Mouse (Mus musculus) cortical plate, adult 2 months (tissue): ENCODE results near the gene Zfp839. TPM values are rescaled to one million over a fixed set of nuclear protein-coding genes. Genes with fewer than 3 reads are reported as not detected.

Source experiments
- H3K27ac ChIP-seq: fragments of 200-500 bp; 2 replicates; pipeline ENCODE4 v1.5.1; 2012; ENCODE audit warnings: low read length, control low read depth, inconsistent platforms; ENCODE audit not compliant: insufficient read depth
- H3K4me1 ChIP-seq: fragments of 200-500 bp; 2 replicates; pipeline ENCODE4 v1.6.1; 2011; ENCODE audit warnings: low read length; ENCODE audit not compliant: control insufficient read depth, insufficient read depth
- H3K4me3 ChIP-seq: fragments of 200-500 bp; 2 replicates; pipeline ENCODE4 v1.5.1; 2011; ENCODE audit warnings: mild to moderate bottlenecking, low read length, control low read depth; ENCODE audit not compliant: insufficient read depth
- CTCF ChIP-seq: fragments of 200-500 bp; IDR thresholded peaks from 2 replicates; pipeline ENCODE4 v1.5.1; 2011; ENCODE audit warnings: mild to moderate bottlenecking, control low read depth, low read length; ENCODE audit not compliant: insufficient read depth; ENCODE audit errors: extremely low read depth
- POLR2A ChIP-seq: fragments of 200-500 bp; IDR thresholded peaks from 2 replicates; pipeline ENCODE4 v1.6.1; 2011; ENCODE audit warnings: mild to moderate bottlenecking, low read length, control low read depth; ENCODE audit not compliant: insufficient read depth; ENCODE audit errors: extremely low read depth
- polyA plus RNA-seq: library from polyadenylated mRNA; depleted of rRNA; stranded (reverse); fragments of >200 nt; gene quantifications from 2 replicates; pipeline ENCODE4 v1.2.3, GENCODE M21; 2012

The Zfp839 gene
- polyA plus RNA-seq, 1 experiment: 7.0 TPM

DNA sequence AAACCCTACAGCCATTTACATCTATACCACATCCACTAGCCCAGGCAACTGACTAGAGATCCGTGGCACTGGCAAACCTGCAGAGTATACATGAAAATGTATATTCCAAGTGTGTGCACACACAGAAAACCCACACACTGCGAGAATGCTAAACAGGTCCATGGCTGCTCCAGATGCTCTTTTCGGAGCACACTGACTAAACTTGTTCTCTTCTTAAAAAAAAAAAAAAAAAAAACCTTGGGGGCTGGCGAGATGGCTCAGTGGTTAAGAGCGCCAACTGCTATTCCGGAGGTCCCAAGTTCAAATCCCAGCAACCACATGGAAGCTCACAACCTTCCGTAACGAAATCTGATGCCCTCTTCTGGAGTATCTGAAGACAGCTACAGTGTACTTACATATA lies 12.2 kb upstream of the Zfp839 start:
- TF ChIP-seq POLR2A (no peak), CTCF (no peak)
- Histone ChIP-seq H3K4me3 (no peak overlapping the region), H3K4me1 (no peaks in the 10 kb centered on the region; the same call in 1 of the 2 replicates), H3K27ac (no peak overlapping the region)

DNA sequence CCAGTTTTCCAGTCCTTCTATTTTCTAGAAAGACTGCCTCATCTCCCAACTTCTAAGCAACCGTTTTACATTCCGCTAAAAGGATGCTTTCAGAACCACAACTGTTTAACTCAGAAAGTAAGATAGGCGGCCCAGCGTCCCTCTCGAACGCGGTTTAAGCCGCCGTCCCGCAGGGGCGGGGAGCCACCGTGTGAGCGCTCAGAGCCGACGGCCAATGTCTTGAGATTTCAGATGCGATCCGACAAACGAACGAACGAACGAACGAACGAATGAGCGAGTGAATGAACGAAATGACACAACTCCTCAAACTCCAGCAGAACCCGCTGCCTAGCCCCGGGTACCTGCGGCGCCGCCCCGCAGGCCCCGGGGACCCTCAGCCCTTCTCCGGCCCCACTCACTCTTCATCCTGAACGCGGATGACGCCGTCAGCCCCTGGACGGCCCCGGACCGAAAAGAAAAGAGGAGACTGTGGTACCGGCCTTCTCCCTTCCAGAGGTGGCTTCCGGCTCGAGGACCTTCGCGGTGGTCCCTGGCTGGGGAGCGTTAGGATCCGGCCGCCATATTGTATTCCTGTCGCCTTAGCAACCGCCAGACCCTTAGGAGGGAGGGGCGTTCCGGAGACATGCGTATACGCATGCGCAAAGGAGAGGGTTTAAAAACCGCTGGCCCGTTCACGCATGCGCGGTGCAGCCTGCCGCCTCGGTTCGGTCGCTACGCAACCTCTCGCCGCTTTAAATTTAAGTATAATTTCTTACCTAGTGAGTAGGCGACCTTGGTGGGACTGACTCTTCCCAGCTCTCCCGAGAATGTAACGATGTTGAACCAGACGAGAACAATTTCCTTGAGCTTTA lies 9.5 kb upstream of the Zfp839 start, which contains the start of gene Mok:
Gene Mok (minus strand): TSS at position 592 of the 851 bp plus-strand sequence.
- Histone ChIP-seq H3K4me3 (peak within 1 kb of the TSS; percentile 66), H3K4me1 (no peaks in the 10 kb centered on the region; the same call in 1 of the 2 replicates), H3K27ac (no peak within 1 kb of the TSS)
- TF ChIP-seq POLR2A (peak; percentile 71), CTCF (no peak)

DNA sequence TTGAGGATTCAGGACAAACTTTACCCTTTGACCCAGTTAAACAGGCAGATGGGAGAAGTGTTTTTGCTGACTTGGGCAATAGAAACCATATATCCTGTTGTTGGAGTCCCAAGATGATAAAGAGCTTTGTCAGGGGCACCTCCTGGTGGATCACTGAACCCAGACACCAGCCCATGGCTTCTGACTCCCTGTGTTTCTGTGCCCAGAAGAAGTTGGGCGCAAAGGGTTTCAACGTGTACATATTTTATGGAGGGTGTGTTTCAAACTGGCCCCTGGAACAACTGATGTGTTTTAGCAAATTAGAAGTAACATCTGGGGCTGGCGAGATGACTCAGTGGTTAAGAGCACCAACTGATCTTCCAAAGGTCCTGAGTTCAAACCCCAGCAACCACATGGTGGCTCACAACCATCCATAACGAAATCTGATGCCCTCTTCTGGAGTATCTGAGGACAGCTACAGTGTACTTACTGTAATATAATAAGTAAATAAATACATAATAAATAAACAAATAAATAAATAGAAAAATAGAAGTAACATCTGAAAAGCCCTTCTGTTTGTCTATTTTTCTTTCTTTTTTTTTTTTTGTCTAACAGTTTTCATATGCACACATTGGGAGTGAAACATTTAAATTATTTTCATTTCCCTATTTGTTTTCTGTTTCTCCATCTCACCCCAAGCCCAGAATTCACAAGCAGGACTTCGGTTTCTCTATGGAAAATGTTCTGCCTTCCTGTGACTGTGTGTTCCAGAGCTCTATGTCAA lies 8.1 kb upstream of the Zfp839 start:
- no peak overlapping the region for H3K4me3 ChIP-seq
- H3K4me1 ChIP-seq: no peaks in the 10 kb centered on the region; the same call in 1 of the 2 replicates
- no peak for TF ChIP-seq POLR2A
- TF ChIP-seq CTCF: no peak
- no peak overlapping the region for H3K27ac ChIP-seq

DNA sequence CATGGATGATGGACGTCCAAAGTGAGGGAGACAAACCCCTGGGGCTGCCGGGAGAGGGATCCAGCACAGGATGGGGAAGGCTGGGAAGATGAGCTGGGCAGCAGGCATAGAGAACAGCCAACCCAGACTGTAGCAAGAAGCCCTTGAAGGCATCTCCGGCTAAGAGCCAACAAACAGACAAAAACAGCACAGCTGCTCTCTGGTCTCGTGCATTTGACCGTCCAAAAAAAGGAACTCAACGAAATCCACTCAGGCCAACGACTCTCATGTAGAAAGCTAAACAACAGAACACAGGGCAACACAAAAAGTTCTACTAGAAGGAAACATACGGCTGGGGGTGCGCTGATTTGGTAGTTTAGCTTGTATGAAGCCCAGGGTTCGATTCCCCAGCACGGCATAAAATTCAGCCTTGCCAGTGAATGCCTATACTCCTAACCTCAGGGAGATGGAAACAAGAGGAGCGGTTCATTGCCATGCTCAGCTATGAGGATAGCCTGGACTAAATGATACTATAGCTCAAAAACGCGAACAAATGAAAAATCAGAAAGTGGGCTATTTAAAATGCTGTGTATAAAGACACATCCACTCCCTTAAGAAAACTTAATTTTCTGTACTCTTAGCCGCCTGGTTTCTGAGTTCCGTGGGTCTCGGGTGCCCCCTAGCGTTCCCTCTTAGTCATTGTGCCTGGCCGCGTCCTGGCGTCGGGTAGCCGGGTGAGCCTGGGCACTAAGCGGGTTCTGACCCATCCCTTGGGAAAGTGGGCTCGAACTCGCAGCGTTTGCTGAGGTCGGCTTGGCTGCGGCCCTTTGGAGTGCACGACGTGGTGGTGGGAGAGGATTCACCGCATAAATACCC lies 6.6 kb upstream of the Zfp839 start:
- Histone ChIP-seq H3K4me3 (peak overlapping the region; percentile 9), H3K27ac (no peak overlapping the region), H3K4me1 (no peaks in the 10 kb centered on the region; the same call in 1 of the 2 replicates)
- no peak for TF ChIP-seq POLR2A
- peak; percentile 89 for TF ChIP-seq CTCF

DNA sequence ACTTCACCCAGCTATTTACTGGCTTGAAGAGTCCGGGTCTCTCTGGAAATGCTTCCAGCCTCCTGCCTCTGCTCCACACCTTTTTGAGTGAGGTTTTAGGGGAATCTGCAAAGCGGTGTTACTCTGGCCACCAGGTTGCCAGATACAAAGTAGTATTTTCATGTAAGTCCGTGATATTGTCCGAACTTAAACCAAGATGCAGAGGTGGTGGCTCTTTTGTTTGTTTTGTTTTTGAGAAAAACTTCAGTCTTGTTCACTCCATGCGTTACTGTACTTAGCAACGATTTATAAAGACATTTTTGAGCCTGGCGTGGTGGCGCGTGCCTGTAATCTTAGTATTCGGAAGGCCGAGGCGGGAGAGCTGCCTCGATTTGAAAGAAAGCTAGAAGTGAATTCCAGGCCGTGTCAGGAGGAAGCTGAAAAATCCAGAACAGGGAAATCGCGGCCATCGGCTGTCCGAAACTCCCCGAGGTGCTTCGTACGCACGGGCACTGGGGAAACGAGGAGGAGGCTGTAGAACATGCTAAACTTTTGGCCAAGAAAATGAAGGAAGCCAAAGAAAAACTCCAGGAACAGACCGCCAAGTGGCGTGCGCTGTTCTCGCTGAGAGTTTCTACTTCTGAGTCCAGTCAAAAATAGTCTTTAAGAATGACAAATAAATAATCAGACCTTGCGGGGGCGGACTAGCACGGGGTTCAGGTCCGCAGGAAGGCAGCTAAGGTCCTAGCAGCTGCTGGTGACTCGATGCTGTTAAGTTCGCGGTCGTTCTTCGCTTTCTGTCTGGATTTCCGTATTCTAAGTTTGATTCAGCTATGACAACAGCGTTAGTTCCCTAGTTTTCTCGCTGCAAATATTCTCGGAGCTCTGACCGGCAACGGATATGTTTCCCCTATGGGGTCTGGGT lies 5.6 kb upstream of the Zfp839 start:
- Histone ChIP-seq H3K27ac (no peak overlapping the region), H3K4me3 (peak overlapping the region; percentile 35), H3K4me1 (no peaks in the 10 kb centered on the region; the same call in 1 of the 2 replicates)
- no peak for TF ChIP-seq POLR2A

DNA sequence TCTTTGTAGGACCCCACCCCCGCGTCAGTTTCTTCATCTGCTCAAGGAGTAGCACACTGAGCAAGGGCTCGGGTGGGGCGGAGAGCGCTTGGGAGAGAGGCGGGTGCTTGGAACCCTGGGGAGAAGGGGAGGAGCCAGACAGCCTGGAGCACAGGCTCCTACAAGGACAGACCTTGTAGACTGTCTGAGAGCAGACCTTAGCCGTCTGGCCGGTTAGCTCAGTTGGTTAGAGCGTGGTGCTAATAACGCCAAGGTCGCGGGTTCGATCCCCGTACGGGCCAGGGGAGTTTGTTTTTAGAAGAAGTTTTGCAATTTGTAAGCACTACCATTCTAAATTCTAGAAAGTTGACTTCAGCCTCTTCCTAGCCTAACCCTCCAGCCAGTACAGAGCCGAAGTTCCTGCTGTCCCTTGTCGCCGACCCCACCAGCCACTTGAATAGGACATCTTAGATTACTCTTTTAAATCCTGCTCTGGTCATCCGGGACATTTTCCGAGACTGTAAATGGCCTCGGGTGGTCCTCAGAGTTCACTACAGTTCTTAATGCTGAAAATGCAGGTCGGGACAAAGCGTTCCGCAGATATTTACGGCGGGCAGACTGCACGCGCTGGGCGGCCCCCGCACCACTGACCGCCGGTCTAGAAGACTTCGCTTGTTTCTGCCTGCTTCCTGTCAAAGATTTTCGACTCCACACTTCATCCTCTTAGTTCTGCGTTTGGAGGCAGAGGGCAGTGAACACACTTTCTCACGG lies 4.7 kb upstream of the Zfp839 start:
- Histone ChIP-seq H3K4me3 (peak overlapping the region; percentile 35), H3K27ac (0 out of 2 replicates have a peak overlapping the region, but pooled peaks have one; percentile 25)
- no peak for TF ChIP-seq CTCF

DNA sequence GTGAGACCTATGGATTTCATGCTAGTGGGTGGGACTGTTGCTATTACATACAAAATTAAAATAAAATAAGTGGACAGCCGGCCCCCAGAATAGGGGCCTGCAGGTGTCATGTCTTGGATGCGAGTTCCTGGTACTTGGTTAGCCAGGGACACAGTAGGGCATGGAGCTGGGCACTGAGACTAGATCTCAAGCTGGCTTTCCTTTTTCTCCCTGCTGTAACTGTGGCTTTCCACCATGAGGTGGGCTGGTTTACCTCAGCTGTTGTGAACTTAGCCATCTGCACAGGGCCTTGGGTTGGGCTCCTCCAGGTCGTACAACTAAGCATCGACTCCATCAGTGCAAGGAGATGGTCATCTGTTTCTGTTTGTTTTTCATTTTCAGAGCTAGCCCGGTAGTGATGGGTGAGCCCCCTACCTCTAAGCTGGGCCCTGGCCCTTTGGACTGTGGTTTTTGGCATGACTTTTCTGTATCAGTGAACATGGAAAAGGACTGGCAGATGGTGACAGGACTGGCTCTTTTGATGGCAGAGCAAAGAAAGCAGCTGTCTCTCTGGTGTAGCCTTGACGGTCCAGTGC lies 3.8 kb upstream of the Zfp839 start:
- no peak for TF ChIP-seq CTCF
- no peak for TF ChIP-seq POLR2A
- Histone ChIP-seq H3K4me3 (no peak overlapping the region), H3K4me1 (no peaks in the 10 kb centered on the region), H3K27ac (no peak overlapping the region)

More for the DNA sequence above, 4.7 kb upstream of the Zfp839 start:
- H3K4me1 ChIP-seq: no peaks in the 10 kb centered on the region

DNA sequence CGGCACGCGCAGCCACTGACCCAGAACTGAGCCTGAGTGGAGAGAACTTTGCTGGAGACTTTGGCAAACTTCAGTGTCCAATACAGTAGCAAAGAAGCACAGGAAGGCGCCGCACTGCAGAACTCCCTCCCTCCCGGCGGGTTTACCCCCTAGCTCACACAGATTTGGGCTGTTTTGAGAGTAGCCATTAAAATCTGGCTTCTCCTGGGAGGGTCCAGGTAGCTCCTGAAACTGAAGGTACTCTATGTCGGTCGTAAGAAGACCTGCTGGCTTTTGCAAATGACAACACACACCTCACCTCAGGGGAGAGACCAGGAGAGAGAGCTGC lies 840 bp downstream of the Zfp839 start:
- no peak overlapping the region for H3K27ac ChIP-seq
- no peak for TF ChIP-seq CTCF
- TF ChIP-seq POLR2A: no peak
- no peaks in the 10 kb centered on the region for H3K4me1 ChIP-seq
- peak overlapping the region; percentile 66 for H3K4me3 ChIP-seq
